Mouse (Mus musculus): ENCODE data around the gene Epb41l4b. TPM values are rescaled to one million over a fixed set of nuclear protein-coding genes. Genes with fewer than 3 reads are reported as not detected.

Gene Epb41l4b
- polyA plus RNA-seq, 1 experiment from 2014 or later, result 1.4 TPM

- Histone ChIP-seq H3K4me1 (replicated peaks; ENCODE audit: control insufficient read depth, insufficient read depth, low read length) (0 out of 2 replicates have a peak, but pooled peaks cover 6% of the 10 kb centered on the region), H3K9me3 (ENCODE audit: control insufficient read depth, low read length) (no peaks in the 10 kb centered on the region), H3K36me3 (ENCODE audit: control insufficient read depth, insufficient read depth, low read length) (no peaks in the 10 kb centered on the region), H3K4me2 (ENCODE audit: low read depth, low read length) (no peak overlapping the region), H3K4me3 (ENCODE audit: low read length) (no peak overlapping the region), H3K9ac (ENCODE audit: low read length) (no peak overlapping the region), H3K27ac (ENCODE audit: low read length) (no peak overlapping the region), H3K27me3 (ENCODE audit: control insufficient read depth, insufficient read depth, low read depth, low read length) (no peaks in the 10 kb centered on the region)
- no peak for ATAC-seq (ENCODE audit: low read depth)
- 75% methylated on average over 4 of the region's 4 CpGs for WGBS
Observed at GRCm38 (mm10) chr4:57111411-57111810, 31.8 kb downstream of the Epb41l4b start.

- 73% methylated on average over 4 of the region's 4 CpGs for WGBS
- Histone ChIP-seq H3K4me3 (ENCODE audit: low read length) (no peak overlapping the region), H3K9ac (ENCODE audit: low read length) (no peak overlapping the region), H3K4me2 (ENCODE audit: low read depth, low read length) (no peak overlapping the region), H3K36me3 (ENCODE audit: control insufficient read depth, insufficient read depth, low read length) (no peaks in the 10 kb centered on the region), H3K9me3 (ENCODE audit: control insufficient read depth, low read length) (no peaks in the 10 kb centered on the region), H3K4me1 (replicated peaks; ENCODE audit: control insufficient read depth, insufficient read depth, low read length) (0 out of 2 replicates have a peak, but pooled peaks cover 4% of the 10 kb centered on the region), H3K27ac (ENCODE audit: low read length) (no peak overlapping the region), H3K27me3 (ENCODE audit: control insufficient read depth, insufficient read depth, low read depth, low read length) (no peaks in the 10 kb centered on the region)
- ATAC-seq (ENCODE audit: low read depth), result no peak
Observed at GRCm38 (mm10) chr4:57109543-57109942, 33.7 kb downstream of the Epb41l4b start.

- ATAC-seq (ENCODE audit: low read depth), result no peak
- Histone ChIP-seq H3K9ac (ENCODE audit: low read length) (no peak overlapping the region), H3K36me3 (ENCODE audit: control insufficient read depth, insufficient read depth, low read length) (no peaks in the 10 kb centered on the region), H3K9me3 (ENCODE audit: control insufficient read depth, low read length) (no peaks in the 10 kb centered on the region), H3K27me3 (ENCODE audit: control insufficient read depth, insufficient read depth, low read depth, low read length) (no peaks in the 10 kb centered on the region), H3K4me1 (replicated peaks; ENCODE audit: control insufficient read depth, insufficient read depth, low read length) (no peaks in the 10 kb centered on the region), H3K4me2 (ENCODE audit: low read depth, low read length) (no peak overlapping the region), H3K27ac (ENCODE audit: low read length) (no peak overlapping the region), H3K4me3 (ENCODE audit: low read length) (no peak overlapping the region)
- WGBS, result 73% methylated on average over 6 of the region's 6 CpGs
Observed at GRCm38 (mm10) chr4:57105339-57105738, 37.9 kb downstream of the Epb41l4b start.

GRCm38 (mm10) chr4:57103830-57104229 lies 39.4 kb downstream of the Epb41l4b start:
- Histone ChIP-seq H3K27me3 (ENCODE audit: control insufficient read depth, insufficient read depth, low read depth, low read length) (no peaks in the 10 kb centered on the region), H3K36me3 (ENCODE audit: control insufficient read depth, insufficient read depth, low read length) (no peaks in the 10 kb centered on the region), H3K9ac (ENCODE audit: low read length) (no peak overlapping the region), H3K9me3 (ENCODE audit: control insufficient read depth, low read length) (no peaks in the 10 kb centered on the region), H3K4me3 (ENCODE audit: low read length) (no peak overlapping the region), H3K27ac (ENCODE audit: low read length) (no peak overlapping the region), H3K4me2 (ENCODE audit: low read depth, low read length) (no peak overlapping the region), H3K4me1 (replicated peaks; ENCODE audit: control insufficient read depth, insufficient read depth, low read length) (no peaks in the 10 kb centered on the region)
- ATAC-seq (ENCODE audit: low read depth), result no peak
- WGBS, result 60% methylated on average over 4 of the region's 5 CpGs

GRCm38 (mm10) chr4:57101095-57101494 lies 42.1 kb downstream of the Epb41l4b start:
- Histone ChIP-seq H3K36me3 (ENCODE audit: control insufficient read depth, insufficient read depth, low read length) (no peaks in the 10 kb centered on the region), H3K9me3 (ENCODE audit: control insufficient read depth, low read length) (no peaks in the 10 kb centered on the region), H3K4me2 (ENCODE audit: low read depth, low read length) (no peak overlapping the region), H3K27me3 (ENCODE audit: control insufficient read depth, insufficient read depth, low read depth, low read length) (no peaks in the 10 kb centered on the region), H3K27ac (ENCODE audit: low read length) (no peak overlapping the region), H3K9ac (ENCODE audit: low read length) (no peak overlapping the region), H3K4me1 (replicated peaks; ENCODE audit: control insufficient read depth, insufficient read depth, low read length) (no peaks in the 10 kb centered on the region), H3K4me3 (ENCODE audit: low read length) (no peak overlapping the region)
- 69% methylated on average over 4 of the region's 4 CpGs for WGBS
- ATAC-seq (ENCODE audit: low read depth), result no peak

GRCm38 (mm10) chr4:57097411-57097810 lies 45.8 kb downstream of the Epb41l4b start:
- WGBS, result 95% methylated on average over 4 of the region's 4 CpGs
- no peak overlapping the region for H3K4me2 ChIP-seq (ENCODE audit: low read depth, low read length)
- no peak for ATAC-seq (ENCODE audit: low read depth)

GRCm38 (mm10) chr4:57095569-57095968 lies 47.7 kb downstream of the Epb41l4b start:
- ATAC-seq (ENCODE audit: low read depth), result no peak
- Histone ChIP-seq H3K4me3 (ENCODE audit: low read length) (no peak overlapping the region), H3K9ac (ENCODE audit: low read length) (no peak overlapping the region)

More at GRCm38 (mm10) chr4:57097411-57097810, 45.8 kb downstream of the Epb41l4b start:
- no peaks in the 10 kb centered on the region for H3K9me3 ChIP-seq (ENCODE audit: control insufficient read depth, low read length)
- no peaks in the 10 kb centered on the region for H3K36me3 ChIP-seq (ENCODE audit: control insufficient read depth, insufficient read depth, low read length)
- H3K4me1 ChIP-seq (replicated peaks; ENCODE audit: control insufficient read depth, insufficient read depth, low read length), result no peaks in the 10 kb centered on the region
- H3K27ac ChIP-seq (ENCODE audit: low read length), result no peak overlapping the region
- H3K4me3 ChIP-seq (ENCODE audit: low read length), result no peak overlapping the region
- H3K9ac ChIP-seq (ENCODE audit: low read length), result no peak overlapping the region
- no peaks in the 10 kb centered on the region for H3K27me3 ChIP-seq (ENCODE audit: control insufficient read depth, insufficient read depth, low read depth, low read length)

GRCm38 (mm10) chr4:57091363-57091762 lies 51.9 kb downstream of the Epb41l4b start:
- 70% methylated on average over 12 of the region's 12 CpGs for WGBS
- no peak for ATAC-seq (ENCODE audit: low read depth)
- no peak overlapping the region for H3K4me3 ChIP-seq (ENCODE audit: low read length)

More at GRCm38 (mm10) chr4:57095569-57095968, 47.7 kb downstream of the Epb41l4b start:
- H3K4me2 ChIP-seq (ENCODE audit: low read depth, low read length), result no peak overlapping the region
- H3K36me3 ChIP-seq (ENCODE audit: control insufficient read depth, insufficient read depth, low read length), result no peaks in the 10 kb centered on the region
- no peak overlapping the region for H3K27ac ChIP-seq (ENCODE audit: low read length)
- H3K27me3 ChIP-seq (ENCODE audit: control insufficient read depth, insufficient read depth, low read depth, low read length), result no peaks in the 10 kb centered on the region
- H3K9me3 ChIP-seq (ENCODE audit: control insufficient read depth, low read length), result no peaks in the 10 kb centered on the region
- no peaks in the 10 kb centered on the region for H3K4me1 ChIP-seq (replicated peaks; ENCODE audit: control insufficient read depth, insufficient read depth, low read length)

GRCm38 (mm10) chr4:57088301-57088700 lies 54.9 kb downstream of the Epb41l4b start:
- Histone ChIP-seq H3K9ac (ENCODE audit: low read length) (no peak overlapping the region), H3K4me1 (replicated peaks; ENCODE audit: control insufficient read depth, insufficient read depth, low read length) (no peaks in the 10 kb centered on the region), H3K27ac (ENCODE audit: low read length) (no peak overlapping the region), H3K4me3 (ENCODE audit: low read length) (no peak overlapping the region), H3K4me2 (ENCODE audit: low read depth, low read length) (no peak overlapping the region), H3K9me3 (ENCODE audit: control insufficient read depth, low read length) (no peaks in the 10 kb centered on the region), H3K36me3 (ENCODE audit: control insufficient read depth, insufficient read depth, low read length) (no peaks in the 10 kb centered on the region), H3K27me3 (ENCODE audit: control insufficient read depth, insufficient read depth, low read depth, low read length) (no peaks in the 10 kb centered on the region)
- no peak for ATAC-seq (ENCODE audit: low read depth)
- WGBS, result 50% methylated on average over 4 of the region's 4 CpGs

More at GRCm38 (mm10) chr4:57091363-57091762, 51.9 kb downstream of the Epb41l4b start:
- Histone ChIP-seq H3K4me1 (replicated peaks; ENCODE audit: control insufficient read depth, insufficient read depth, low read length) (no peaks in the 10 kb centered on the region), H3K9ac (ENCODE audit: low read length) (no peak overlapping the region), H3K27me3 (ENCODE audit: control insufficient read depth, insufficient read depth, low read depth, low read length) (no peaks in the 10 kb centered on the region), H3K36me3 (ENCODE audit: control insufficient read depth, insufficient read depth, low read length) (no peaks in the 10 kb centered on the region), H3K9me3 (ENCODE audit: control insufficient read depth, low read length) (no peaks in the 10 kb centered on the region), H3K27ac (ENCODE audit: low read length) (no peak overlapping the region), H3K4me2 (ENCODE audit: low read depth, low read length) (no peak overlapping the region)

All from lung, embryonic 16.5 days (tissue).